Mouse (Mus musculus) midbrain, postnatal 0 days (tissue): Measurements from ENCODE around the gene Gcnt1. TPM values are rescaled to one million over a fixed set of nuclear protein-coding genes. Genes with fewer than 3 reads are reported as not detected.

Experiments used
- ATAC-seq: fragments of 200-750 bp; cut with Nextera tagmentation; 2 replicates; pipeline ENCODE4 v1.8.0; 2017; ENCODE audit warnings: moderate number of reproducible peaks, mild to moderate bottlenecking, moderate TSS enrichment, moderate library complexity; ENCODE audit not compliant: low FRiP score
- DNase-seq: peaks from one replicate; pipeline ENCODE4 v3.0.0-alpha.2; 2015; ENCODE audit warnings: low spot score
- H3K27ac ChIP-seq: fragments of 300-500 bp; sonication (generic); 2 replicates; pipeline ENCODE4 v1.5.1; 2014; ENCODE audit warnings: low read depth, mild to moderate bottlenecking, low read length, mixed read lengths
- H3K27me3 ChIP-seq: fragments of 300-500 bp; sonication (generic); 2 replicates; pipeline ENCODE4 v1.6.1; 2014; ENCODE audit warnings: low read length, control low read depth, mixed read lengths; ENCODE audit not compliant: insufficient read depth
- H3K36me3 ChIP-seq: fragments of 300-500 bp; sonication (generic); 2 replicates; pipeline ENCODE4 v1.6.1; 2014; ENCODE audit warnings: low read length, control low read depth, mixed read lengths; ENCODE audit not compliant: insufficient read depth
- H3K4me1 ChIP-seq: fragments of 300-500 bp; sonication (generic); 2 replicates; pipeline ENCODE4 v1.6.1; 2014; ENCODE audit warnings: mild to moderate bottlenecking, control low read depth, antibody characterized with exemption, low read length, mixed read lengths; ENCODE audit not compliant: insufficient read depth
- H3K4me2 ChIP-seq: fragments of 300-500 bp; sonication (generic); 2 replicates; pipeline ENCODE4 v1.6.1; 2014; ENCODE audit warnings: low read depth, mild to moderate bottlenecking, low read length, mixed read lengths; ENCODE audit not compliant: poor library complexity, severe bottlenecking
- H3K4me3 ChIP-seq: fragments of 300-500 bp; sonication (generic); 2 replicates; pipeline ENCODE4 v1.5.1; 2014; ENCODE audit warnings: low read depth, mild to moderate bottlenecking, low read length, moderate library complexity
- H3K9ac ChIP-seq: fragments of 300-500 bp; sonication (generic); replicated peaks from 2 replicates; pipeline ENCODE4 v1.6.1; 2014; ENCODE audit warnings: mild to moderate bottlenecking, low read length, moderate library complexity, mixed read lengths; ENCODE audit not compliant: poor library complexity, severe bottlenecking
- H3K9me3 ChIP-seq: fragments of 300-500 bp; sonication (generic); 2 replicates; pipeline ENCODE4 v1.6.1; 2016; ENCODE audit warnings: low read length, control low read depth
- CTCF ChIP-seq: IDR thresholded peaks from 2 replicates; pipeline ENCODE4 v1.5.1; 2016; ENCODE audit warnings: antibody characterized with exemption, mild to moderate bottlenecking
- WGBS: fragments of 180-500 bp; shearing (Covaris S2); extraction: QIAGEN DNeasy Blood & Tissue Kit; methylation state at CpG from one replicate; pipeline ENCODE4 v1.1.7; 2014; 5-methylcytosine and 5-hydroxymethylcytosine counted together
- polyA plus RNA-seq: library from polyadenylated mRNA; unstranded; fragments of >200 nt; fragmentation: Nextera tagmentation; extraction: Ambion mirVana; gene quantifications from 2 replicates; pipeline ENCODE4 v1.2.1, GENCODE M21; 2015
- total RNA-seq: library from RNA; depleted of rRNA; stranded (reverse); fragments of >200 nt; gene quantifications from 2 replicates; pipeline ENCODE4 v1.2.3, GENCODE M21; 2014

Gcnt1 gene
- total and polyA plus RNA-seq, 2 experiments from 2014 or later, result 0.60 to 1.2 TPM

GRCm38 (mm10) chr19:17355361-17355760 is 17.3 kb downstream of the Gcnt1 start:
- H3K4me1 ChIP-seq, result no peaks in the 10 kb centered on the region; the same call in 1 of the 2 replicates
- TF ChIP-seq CTCF, result no peak
- H3K9me3 ChIP-seq, result no peaks in the 10 kb centered on the region
- ATAC-seq, result no peak
- H3K9ac ChIP-seq, result no peak overlapping the region
- H3K27me3 ChIP-seq, result peaks cover 16% of the 10 kb centered on the region; the same call in 1 of the 2 replicates
- no peak for DNase-seq
- H3K4me3 ChIP-seq, result no peak overlapping the region
- no peak overlapping the region for H3K27ac ChIP-seq
- WGBS, result 38% methylated on average over 4 of the region's 4 CpGs
- no peak overlapping the region for H3K4me2 ChIP-seq
- no peaks in the 10 kb centered on the region for H3K36me3 ChIP-seq

GRCm38 (mm10) chr19:17354797-17355196 is 17.8 kb downstream of the Gcnt1 start:
- WGBS, result 77% methylated on average over 4 of the region's 4 CpGs
- peaks cover 16% of the 10 kb centered on the region; the same call in 1 of the 2 replicates for H3K27me3 ChIP-seq
- no peak for ATAC-seq
- H3K4me1 ChIP-seq, result no peaks in the 10 kb centered on the region; the same call in 1 of the 2 replicates
- no peak overlapping the region for H3K9ac ChIP-seq
- no peaks in the 10 kb centered on the region for H3K9me3 ChIP-seq
- H3K4me2 ChIP-seq, result no peak overlapping the region
- H3K4me3 ChIP-seq, result no peak overlapping the region
- TF ChIP-seq CTCF, result no peak
- H3K36me3 ChIP-seq, result no peaks in the 10 kb centered on the region
- H3K27ac ChIP-seq, result no peak overlapping the region
- no peak for DNase-seq

- Histone ChIP-seq H3K4me3 (no peak overlapping the region), H3K36me3 (no peaks in the 10 kb centered on the region), H3K4me2 (no peak overlapping the region), H3K27ac (no peak overlapping the region), H3K9me3 (no peaks in the 10 kb centered on the region), H3K27me3 (peaks cover 16% of the 10 kb centered on the region; the same call in 1 of the 2 replicates), H3K4me1 (no peaks in the 10 kb centered on the region; the same call in 1 of the 2 replicates), H3K9ac (no peak overlapping the region)
- ATAC-seq (no peak), DNase-seq (no peak)
- WGBS, result 86% methylated on average over 4 of the region's 4 CpGs
- no peak for TF ChIP-seq CTCF
Observed at GRCm38 (mm10) chr19:17354362-17354761, 18.3 kb downstream of the Gcnt1 start.

- ATAC-seq, result no peak
- no peak for DNase-seq
- no peak overlapping the region for H3K4me3 ChIP-seq
- H3K27me3 ChIP-seq, result peaks cover 16% of the 10 kb centered on the region; the same call in 1 of the 2 replicates
- H3K36me3 ChIP-seq, result no peaks in the 10 kb centered on the region
- H3K4me2 ChIP-seq, result no peak overlapping the region
- TF ChIP-seq CTCF, result no peak
- H3K27ac ChIP-seq, result no peak overlapping the region
- no peak overlapping the region for H3K9ac ChIP-seq
- 81% methylated on average over 8 of the region's 8 CpGs for WGBS
- H3K9me3 ChIP-seq, result no peaks in the 10 kb centered on the region
- H3K4me1 ChIP-seq, result no peaks in the 10 kb centered on the region; the same call in 1 of the 2 replicates
Observed at GRCm38 (mm10) chr19:17353727-17354126, 18.9 kb downstream of the Gcnt1 start.

- WGBS, result 86% methylated on average over 2 of the region's 2 CpGs
- Histone ChIP-seq H3K4me1 (no peaks in the 10 kb centered on the region), H3K27me3 (no peaks in the 10 kb centered on the region), H3K4me2 (no peak overlapping the region), H3K36me3 (no peaks in the 10 kb centered on the region), H3K27ac (no peak overlapping the region), H3K9me3 (no peaks in the 10 kb centered on the region), H3K9ac (no peak overlapping the region), H3K4me3 (no peak overlapping the region)
- ATAC-seq (no peak), DNase-seq (no peak)
- no peak for TF ChIP-seq CTCF
Observed at GRCm38 (mm10) chr19:17347852-17348251, 24.8 kb downstream of the Gcnt1 start.

GRCm38 (mm10) chr19:17346716-17347474 is 25.7 kb downstream of the Gcnt1 start:
- DNase-seq (no peak), ATAC-seq (no peak)
- Histone ChIP-seq H3K36me3 (no peaks in the 10 kb centered on the region), H3K27ac (no peak overlapping the region), H3K9me3 (no peaks in the 10 kb centered on the region), H3K9ac (no peak overlapping the region), H3K4me1 (no peaks in the 10 kb centered on the region), H3K27me3 (no peaks in the 10 kb centered on the region), H3K4me3 (no peak overlapping the region), H3K4me2 (no peak overlapping the region)
- WGBS, result 98% methylated on average over 3 of the region's 3 CpGs
- TF ChIP-seq CTCF, result no peak
